Mouse (Mus musculus): ENCODE data around the gene Amer2. TPM values are rescaled to one million over a fixed set of nuclear protein-coding genes. Genes with fewer than 3 reads are reported as not detected.
"Not testable (repeated sequence)": the region's sequence is repeated elsewhere in the genome, so short reads cannot be mapped to it uniquely, and the experiment has no call there.

The Amer2 gene
- polyA plus RNA-seq (2014; fragmentation: Nextera tagmentation; extraction: Ambion mirVana): 21.3 and 21.9 TPM in 2 replicates

GRCm38 (mm10) chr14:60372821-60373309 is at the start of gene Amer2:
Gene Amer2, plus strand, starts transcription at chr14:60373259.
- Histone ChIP-seq H3K27ac (ENCODE audit: low read depth, low read length) (no peak within 1 kb of the TSS), H3K9me3 (ENCODE audit: control insufficient read depth, low read length) (no peaks in the 10 kb centered on the region), H3K27me3 (ENCODE audit: control insufficient read depth, insufficient read depth, low read length) (no peaks in the 10 kb centered on the region), H3K4me3 (ENCODE audit: low read depth, low read length) (no peak within 1 kb of the TSS), H3K9ac (replicated peaks; ENCODE audit: low read depth, low read length) (no peak within 1 kb of the TSS), H3K36me3 (ENCODE audit: control insufficient read depth, insufficient read depth, low read length) (no peaks in the 10 kb centered on the region), H3K4me1 (ENCODE audit: control insufficient read depth, insufficient read depth, low read length) (peaks cover 6% of the 10 kb centered on the region), H3K4me2 (ENCODE audit: low read depth, low read length) (no peak within 1 kb of the TSS)
- ATAC-seq (ENCODE audit: low read depth): no peak
- 58% methylated on average over 1 of the region's 1 CpGs for WGBS

- H3K4me1 ChIP-seq (ENCODE audit: control insufficient read depth, insufficient read depth, low read length); H3K27me3 ChIP-seq (ENCODE audit: control insufficient read depth, insufficient read depth, low read length); H3K9me3 ChIP-seq (ENCODE audit: control insufficient read depth, low read length); H3K4me3 ChIP-seq (ENCODE audit: low read depth, low read length); ATAC-seq (ENCODE audit: low read depth); H3K36me3 ChIP-seq (ENCODE audit: control insufficient read depth, insufficient read depth, low read length); H3K27ac ChIP-seq (ENCODE audit: low read depth, low read length); H3K4me2 ChIP-seq (ENCODE audit: low read depth, low read length); H3K9ac ChIP-seq (replicated peaks; ENCODE audit: low read depth, low read length): not testable (repeated sequence)
- WGBS: 85% methylated on average over 5 of the region's 5 CpGs
These were observed 33.1 kb upstream of the Amer2 start for GRCm38 (mm10) chr14:60340001-60340400.

DNA sequence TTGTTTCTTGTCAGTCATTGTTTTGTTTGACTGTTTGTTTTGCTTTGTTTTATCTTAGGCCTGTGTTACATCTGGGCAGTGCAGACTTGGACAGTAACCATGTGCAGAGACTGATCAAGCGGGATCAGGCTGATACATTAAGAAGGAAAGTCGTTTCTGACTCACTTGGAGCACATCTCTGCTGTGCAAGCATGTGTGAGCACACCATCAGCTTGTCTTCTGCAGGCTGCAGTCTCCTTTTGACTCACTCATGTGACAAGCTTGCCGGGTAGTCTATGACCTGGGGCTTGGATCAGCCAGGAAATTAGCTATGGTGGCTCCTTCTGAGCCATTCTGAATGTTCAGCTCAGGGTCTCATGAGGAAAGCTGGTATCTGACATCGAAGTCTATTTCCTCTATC is 32.5 kb upstream of the Amer2 start:
- no peaks in the 10 kb centered on the region for H3K27me3 ChIP-seq (ENCODE audit: control insufficient read depth, insufficient read depth, low read length)
- ATAC-seq (ENCODE audit: low read depth): no peak
- WGBS: 79% methylated on average over 4 of the region's 4 CpGs

DNA sequence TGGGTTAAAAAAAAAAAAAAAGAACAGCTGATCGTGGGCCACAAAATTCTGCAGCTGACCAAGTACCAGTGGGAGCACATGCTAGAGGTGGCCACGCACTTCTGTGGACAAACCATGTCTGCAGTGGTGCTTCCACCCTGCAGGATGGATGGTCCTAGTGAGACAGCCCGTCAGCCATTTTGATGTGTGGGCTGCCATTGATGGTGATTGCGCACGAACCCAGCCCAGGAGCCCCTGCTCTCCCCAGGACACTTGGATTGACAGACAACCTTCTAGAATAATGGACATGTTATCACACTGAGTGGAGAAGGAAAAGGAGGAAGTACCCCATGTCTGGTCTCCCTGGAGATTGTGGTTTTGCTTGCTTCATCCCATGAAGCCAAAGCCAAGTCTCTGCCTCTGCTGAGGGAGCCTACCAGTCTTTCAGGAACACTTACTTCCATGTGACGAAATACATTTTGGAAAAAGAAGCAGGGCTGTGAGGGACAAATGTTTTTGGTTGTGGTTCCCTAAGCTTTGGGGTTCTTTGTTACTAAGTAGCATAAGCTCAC is 27.7 kb upstream of the Amer2 start:
- H3K9me3 ChIP-seq (ENCODE audit: control insufficient read depth, low read length): no peaks in the 10 kb centered on the region
- no peak overlapping the region for H3K9ac ChIP-seq (replicated peaks; ENCODE audit: low read depth, low read length)
- H3K27me3 ChIP-seq (ENCODE audit: control insufficient read depth, insufficient read depth, low read length): no peaks in the 10 kb centered on the region
- no peaks in the 10 kb centered on the region for H3K36me3 ChIP-seq (ENCODE audit: control insufficient read depth, insufficient read depth, low read length)
- no peak for ATAC-seq (ENCODE audit: low read depth)
- no peaks in the 10 kb centered on the region for H3K4me1 ChIP-seq (ENCODE audit: control insufficient read depth, insufficient read depth, low read length)
- WGBS: 96% methylated on average over 6 of the region's 6 CpGs
- no peak overlapping the region for H3K4me2 ChIP-seq (ENCODE audit: low read depth, low read length)
- no peak overlapping the region for H3K27ac ChIP-seq (ENCODE audit: low read depth, low read length)
- no peak overlapping the region for H3K4me3 ChIP-seq (ENCODE audit: low read depth, low read length)

More for the DNA sequence above, 32.5 kb upstream of the Amer2 start:
- no peak overlapping the region for H3K4me3 ChIP-seq (ENCODE audit: low read depth, low read length)
- H3K27ac ChIP-seq (ENCODE audit: low read depth, low read length): no peak overlapping the region
- H3K4me1 ChIP-seq (ENCODE audit: control insufficient read depth, insufficient read depth, low read length): no peaks in the 10 kb centered on the region
- no peaks in the 10 kb centered on the region for H3K36me3 ChIP-seq (ENCODE audit: control insufficient read depth, insufficient read depth, low read length)
- no peak overlapping the region for H3K9ac ChIP-seq (replicated peaks; ENCODE audit: low read depth, low read length)
- H3K9me3 ChIP-seq (ENCODE audit: control insufficient read depth, low read length): no peaks in the 10 kb centered on the region
- no peak overlapping the region for H3K4me2 ChIP-seq (ENCODE audit: low read depth, low read length)

- Histone ChIP-seq H3K27ac (ENCODE audit: low read depth, low read length) (no peak overlapping the region), H3K36me3 (ENCODE audit: control insufficient read depth, insufficient read depth, low read length) (no peaks in the 10 kb centered on the region), H3K9ac (replicated peaks; ENCODE audit: low read depth, low read length) (no peak overlapping the region), H3K4me1 (ENCODE audit: control insufficient read depth, insufficient read depth, low read length) (no peaks in the 10 kb centered on the region; the same call in 1 of the 2 replicates), H3K27me3 (ENCODE audit: control insufficient read depth, insufficient read depth, low read length) (no peaks in the 10 kb centered on the region), H3K4me2 (ENCODE audit: low read depth, low read length) (no peak overlapping the region), H3K9me3 (ENCODE audit: control insufficient read depth, low read length) (no peaks in the 10 kb centered on the region), H3K4me3 (ENCODE audit: low read depth, low read length) (no peak overlapping the region)
- ATAC-seq (ENCODE audit: low read depth): no peak
- WGBS: 82% methylated on average over 5 of the region's 5 CpGs
These were observed 14.7 kb upstream of the Amer2 start for GRCm38 (mm10) chr14:60358347-60358746.

GRCm38 (mm10) chr14:60361380-60362212 is 11.5 kb upstream of the Amer2 start:
- no peak for ATAC-seq (ENCODE audit: low read depth)
- no peak overlapping the region for H3K27ac ChIP-seq (ENCODE audit: low read depth, low read length)

DNA sequence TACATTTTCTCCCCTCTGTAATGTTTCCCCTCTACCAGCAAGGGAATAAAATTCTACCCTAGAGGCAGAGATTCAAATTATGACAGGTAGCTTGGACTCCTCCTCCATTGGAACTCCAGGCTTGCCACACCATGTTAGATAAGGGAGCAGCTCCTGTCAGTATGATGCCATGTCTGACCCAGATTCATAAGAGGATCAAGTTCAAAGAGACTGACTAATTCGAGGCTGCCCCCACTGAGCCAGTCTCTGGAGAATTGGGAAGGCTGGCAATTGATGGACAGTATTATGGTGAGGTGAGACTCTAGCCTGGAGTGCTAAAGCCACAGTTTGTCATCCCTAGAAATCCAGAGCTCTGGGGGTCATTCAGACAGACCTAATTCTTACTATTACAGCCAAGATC is 6.3 kb upstream of the Amer2 start:
- no peaks in the 10 kb centered on the region for H3K36me3 ChIP-seq (ENCODE audit: control insufficient read depth, insufficient read depth, low read length)
- no peak for ATAC-seq (ENCODE audit: low read depth)
- no peaks in the 10 kb centered on the region for H3K9me3 ChIP-seq (ENCODE audit: control insufficient read depth, low read length)
- H3K4me1 ChIP-seq (ENCODE audit: control insufficient read depth, insufficient read depth, low read length): no peaks in the 10 kb centered on the region
- WGBS: 72% methylated on average over 1 of the region's 1 CpGs
- no peak overlapping the region for H3K27ac ChIP-seq (ENCODE audit: low read depth, low read length)
- no peaks in the 10 kb centered on the region for H3K27me3 ChIP-seq (ENCODE audit: control insufficient read depth, insufficient read depth, low read length)
- H3K9ac ChIP-seq (replicated peaks; ENCODE audit: low read depth, low read length): no peak overlapping the region
- H3K4me2 ChIP-seq (ENCODE audit: low read depth, low read length): no peak overlapping the region
- no peak overlapping the region for H3K4me3 ChIP-seq (ENCODE audit: low read depth, low read length)

More at GRCm38 (mm10) chr14:60361380-60362212, 11.5 kb upstream of the Amer2 start:
- H3K4me2 ChIP-seq (ENCODE audit: low read depth, low read length): no peak overlapping the region
- H3K9me3 ChIP-seq (ENCODE audit: control insufficient read depth, low read length): no peaks in the 10 kb centered on the region
- H3K27me3 ChIP-seq (ENCODE audit: control insufficient read depth, insufficient read depth, low read length): no peaks in the 10 kb centered on the region
- H3K4me1 ChIP-seq (ENCODE audit: control insufficient read depth, insufficient read depth, low read length): no peaks in the 10 kb centered on the region; the same call in 1 of the 2 replicates
- no peaks in the 10 kb centered on the region for H3K36me3 ChIP-seq (ENCODE audit: control insufficient read depth, insufficient read depth, low read length)
- WGBS: 35% methylated on average over 9 of the region's 9 CpGs
- no peak overlapping the region for H3K9ac ChIP-seq (replicated peaks; ENCODE audit: low read depth, low read length)
- no peak overlapping the region for H3K4me3 ChIP-seq (ENCODE audit: low read depth, low read length)

DNA sequence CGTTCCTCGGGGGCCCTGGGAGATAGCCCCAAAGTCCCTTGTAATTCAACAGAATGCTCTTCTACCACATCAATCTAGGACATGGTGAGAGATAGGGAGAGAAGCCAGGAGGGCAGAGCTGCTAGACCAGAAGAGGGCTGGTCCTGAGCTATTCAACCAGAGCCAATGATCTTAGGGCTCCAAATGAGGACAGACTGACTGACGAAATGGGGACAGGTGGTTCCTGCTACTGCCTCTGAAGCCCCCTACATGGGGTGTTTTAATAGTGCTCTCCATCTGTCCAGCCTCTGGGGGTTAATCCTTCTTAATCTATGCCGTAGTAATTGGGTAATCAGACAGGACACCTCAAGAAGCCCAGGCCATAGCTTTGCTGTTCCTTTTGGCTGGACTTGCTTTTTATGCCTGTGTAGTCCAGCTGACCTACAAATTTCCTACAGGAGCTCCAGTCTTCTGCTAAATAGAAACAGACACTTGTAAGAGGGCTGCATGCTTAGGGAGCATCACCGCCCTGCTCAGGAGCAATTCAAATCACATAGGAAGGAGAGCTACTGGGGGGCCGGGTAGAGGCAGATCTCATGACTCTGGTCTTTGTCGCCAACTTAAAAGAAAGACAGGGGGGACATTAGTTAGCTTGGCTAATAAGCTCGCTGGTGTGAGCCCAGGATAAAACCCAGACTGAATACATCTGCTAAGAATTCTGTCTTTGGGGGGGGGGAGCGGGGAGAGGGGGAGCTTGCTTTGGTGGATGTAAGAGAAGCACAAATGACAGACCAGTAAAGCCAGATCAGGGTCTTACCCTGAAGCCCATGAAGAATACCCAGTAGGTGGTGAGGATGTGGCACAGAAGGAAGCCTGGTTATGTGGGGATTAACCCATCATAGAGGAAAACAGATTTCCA is 4.0 kb upstream of the Amer2 start:
- ATAC-seq (ENCODE audit: low read depth): no peak
- Histone ChIP-seq H3K4me2 (ENCODE audit: low read depth, low read length) (no peak overlapping the region), H3K4me3 (ENCODE audit: low read depth, low read length) (no peak overlapping the region), H3K36me3 (ENCODE audit: control insufficient read depth, insufficient read depth, low read length) (no peaks in the 10 kb centered on the region), H3K27me3 (ENCODE audit: control insufficient read depth, insufficient read depth, low read length) (no peaks in the 10 kb centered on the region), H3K9me3 (ENCODE audit: control insufficient read depth, low read length) (no peaks in the 10 kb centered on the region), H3K4me1 (ENCODE audit: control insufficient read depth, insufficient read depth, low read length) (no peaks in the 10 kb centered on the region), H3K27ac (ENCODE audit: low read depth, low read length) (no peak overlapping the region), H3K9ac (replicated peaks; ENCODE audit: low read depth, low read length) (no peak overlapping the region)
- 61% methylated on average over 9 of the region's 9 CpGs for WGBS
